Mouse (Mus musculus) MEL (cell line): ENCODE data around the gene Mtnr1a. TPM values are rescaled to one million over a fixed set of nuclear protein-coding genes. Genes with fewer than 3 reads are reported as not detected.
A peak's percentile ranks its signal among the peaks of the same experiment; 100 is the strongest.
"Not testable (repeated sequence)": the region's sequence is repeated elsewhere in the genome, so short reads cannot be mapped to it uniquely, and the experiment has no call there.

Source experiments
- DNase-seq: peaks from one replicate; pipeline ENCODE4 v3.0.0; 2011; ENCODE audit warnings: low read depth, low spot score
- H3K27ac ChIP-seq: 2 replicates; pipeline ENCODE4 v1.5.1; 2012; ENCODE audit warnings: low read depth, mild to moderate bottlenecking, control low read depth, low read length, moderate library complexity; ENCODE audit not compliant: control insufficient read depth
- H3K27me3 ChIP-seq, 2 experiments: fragments of 150-350 bp in 1 of 2; sonication (generic) in 1 of 2; 2 replicates each; pipeline ENCODE4 v1.6.1; 2012; ENCODE audit warnings: low read length in 2 of 2, mild to moderate bottlenecking in 2 of 2, improper control_type of control experiment in 1 of 2, moderate library complexity in 1 of 2; ENCODE audit not compliant: insufficient read depth in 2 of 2, control insufficient read depth in 1 of 2
- H3K36me3 ChIP-seq, 2 experiments: 2 replicates each; pipeline ENCODE4 v1.6.1; 2012 to 2014; ENCODE audit warnings: low read length in 2 of 2, improper control_type of control experiment in 1 of 2, inconsistent platforms in 1 of 2, mild to moderate bottlenecking in 1 of 2; ENCODE audit not compliant: insufficient read depth in 2 of 2, control insufficient read depth in 1 of 2
- H3K4me1 ChIP-seq, 2 experiments: fragments of 150-350 bp in 1 of 2; sonication (generic) in 1 of 2; 2 replicates each; pipeline ENCODE4 v1.6.1; 2012; ENCODE audit warnings: low read length in 2 of 2, improper control_type of control experiment in 1 of 2, mild to moderate bottlenecking in 1 of 2; ENCODE audit not compliant: insufficient read depth in 2 of 2, control insufficient read depth in 1 of 2
- H3K4me3 ChIP-seq, 2 experiments: fragments of 150-350 bp in 1 of 2; sonication (generic) in 1 of 2; 2 replicates each; pipeline ENCODE4 v1.5.1; 2012; ENCODE audit warnings: low read depth in 2 of 2, low read length in 2 of 2, mild to moderate bottlenecking in 2 of 2, moderate library complexity in 2 of 2, control low read depth in 1 of 2, improper control_type of control experiment in 1 of 2; ENCODE audit not compliant: control insufficient read depth in 1 of 2, insufficient read depth in 1 of 2
- H3K79me2 ChIP-seq: 2 replicates; pipeline ENCODE4 v1.6.1; 2012; ENCODE audit warnings: mild to moderate bottlenecking, low read length, moderate library complexity; ENCODE audit not compliant: control insufficient read depth, poor library complexity, insufficient read depth
- H3K9ac ChIP-seq: 2 replicates; pipeline ENCODE4 v1.6.1; 2012; ENCODE audit warnings: low read depth, mild to moderate bottlenecking, control low read depth, low read length, moderate library complexity; ENCODE audit not compliant: control insufficient read depth, poor library complexity, severe bottlenecking
- H3K9me3 ChIP-seq: fragments of 150-350 bp; sonication (generic); replicated peaks from 2 replicates; pipeline ENCODE4 v1.6.1; 2012; ENCODE audit warnings: mild to moderate bottlenecking, low read length, improper control_type of control experiment, moderate library complexity; ENCODE audit not compliant: insufficient read depth
- EP300 ChIP-seq, 2 experiments: IDR thresholded peaks; 2 replicates each; pipeline ENCODE4 v1.6.1; 2011; ENCODE audit warnings: improper control_type of control experiment in 2 of 2, low read length in 2 of 2, low read depth in 1 of 2, mild to moderate bottlenecking in 1 of 2
- MAFK ChIP-seq: IDR thresholded peaks from 2 replicates; pipeline ENCODE4 v1.6.1; 2011; ENCODE audit warnings: low read depth, mild to moderate bottlenecking, low read length, improper control_type of control experiment, borderline replicate concordance
- NELFE ChIP-seq: IDR thresholded peaks from 2 replicates; pipeline ENCODE4 v1.6.1; 2011; ENCODE audit warnings: low read depth, low read length, improper control_type of control experiment
- POLR2AphosphoS2 ChIP-seq: IDR thresholded peaks from 2 replicates; pipeline ENCODE4 v1.6.1; 2011; ENCODE audit warnings: low read length, improper control_type of control experiment
- RCOR1 ChIP-seq: IDR thresholded peaks from 2 replicates; pipeline ENCODE4 v1.6.1; 2012; ENCODE audit warnings: low read depth, mild to moderate bottlenecking, inconsistent platforms, low read length, improper control_type of control experiment
- SIN3A ChIP-seq: IDR thresholded peaks from 2 replicates; pipeline ENCODE4 v1.6.1; 2012; ENCODE audit warnings: low read length, improper control_type of control experiment, inconsistent platforms
- SMC3 ChIP-seq: IDR thresholded peaks from 2 replicates; pipeline ENCODE4 v1.6.1; 2011; ENCODE audit warnings: low read depth, low read length, improper control_type of control experiment
- UBTF ChIP-seq: IDR thresholded peaks from 2 replicates; pipeline ENCODE4 v1.6.1; 2012; ENCODE audit warnings: low read depth, mild to moderate bottlenecking, inconsistent platforms, low read length, improper control_type of control experiment, moderate library complexity, borderline replicate concordance; ENCODE audit not compliant: insufficient read depth
- USF1 ChIP-seq: IDR thresholded peaks from 2 replicates; pipeline ENCODE4 v1.6.1; 2014; ENCODE audit warnings: low read depth, mild to moderate bottlenecking, inconsistent platforms, low read length, improper control_type of control experiment, moderate library complexity
- USF2 ChIP-seq, 2 experiments: IDR thresholded peaks; 2 replicates each; pipeline ENCODE4 v1.6.1; 2011 to 2012; ENCODE audit warnings: improper control_type of control experiment in 2 of 2, low read length in 2 of 2, borderline replicate concordance in 1 of 2, inconsistent platforms in 1 of 2, low read depth in 1 of 2, mild to moderate bottlenecking in 1 of 2; ENCODE audit not compliant: insufficient read depth in 1 of 2
- polyA plus RNA-seq, 2 experiments: library from polyadenylated mRNA; stranded (reverse) in 1 of 2; unstranded in 1 of 2; fragments of >175 nt in 1 of 2; fragments of >200 nt in 1 of 2; gene quantifications; 2 replicates each; pipeline versions ENCODE4 v1.2.1 to v1.2.4; 2012; ENCODE audit warnings: low replicate concordance in 2 of 2, low read depth in 1 of 2; ENCODE audit not compliant: insufficient read length in 2 of 2, insufficient read depth in 1 of 2, missing spikeins in 1 of 2
- total RNA-seq: library from RNA; depleted of rRNA; stranded (reverse); fragments of 300-350 nt; gene quantifications from 2 replicates; pipeline ENCODE4 v1.2.3, GENCODE M21; 2012

The Mtnr1a gene
- total and polyA plus RNA-seq, 3 experiments: 0.28 TPM; not detected in 2

DNA sequence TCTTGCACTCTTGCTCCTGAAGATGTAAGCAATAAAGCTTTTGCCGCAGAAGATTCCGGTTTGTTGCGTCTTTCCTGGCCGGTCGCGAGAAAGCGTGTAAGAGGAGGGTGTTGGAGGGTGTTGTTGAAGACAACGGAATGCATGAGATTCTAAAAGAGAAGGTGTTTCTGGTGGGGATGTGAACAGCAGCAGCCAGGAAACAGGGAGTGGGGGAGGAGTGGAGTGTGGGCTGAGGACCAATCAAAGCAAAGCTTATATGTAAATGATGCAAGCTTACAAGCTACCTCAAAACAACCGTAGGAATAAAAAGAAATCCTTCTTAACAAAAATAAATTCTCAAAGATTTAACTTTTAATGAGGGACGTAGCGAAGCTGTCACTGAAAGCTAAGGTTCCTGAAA lies 6.6 kb upstream of the Mtnr1a start:
- H3K27me3 ChIP-seq: no peaks in the 10 kb centered on the region
- no peak for TF ChIP-seq UBTF
- TF ChIP-seq NELFE: no peak
- TF ChIP-seq EP300 (IDR thresholded peaks at IDR 0.05; ENCODE audit: low read depth in 1 of 2, low read length in 2 of 2): no peak
- TF ChIP-seq MAFK: no peak
- no peak for TF ChIP-seq USF1
- TF ChIP-seq RCOR1: no peak
- TF ChIP-seq, all 39 proteins: peak for 0
- peak overlapping the region; percentile 27 to 63 for H3K4me3 ChIP-seq
- peak; percentile 67 for DNase-seq
- H3K79me2 ChIP-seq: no peaks in the 10 kb centered on the region
- no peaks in the 10 kb centered on the region; a peak in 1 of 4 replicates for H3K4me1 ChIP-seq
- H3K9me3 ChIP-seq: no peaks in the 10 kb centered on the region
- peaks cover 0 to 2% of the 10 kb centered on the region in 2 experiments; a peak in 1 of 4 replicates for H3K36me3 ChIP-seq
- H3K27ac ChIP-seq: peak overlapping the region; percentile 72
- H3K9ac ChIP-seq: peak overlapping the region; percentile 57

DNA sequence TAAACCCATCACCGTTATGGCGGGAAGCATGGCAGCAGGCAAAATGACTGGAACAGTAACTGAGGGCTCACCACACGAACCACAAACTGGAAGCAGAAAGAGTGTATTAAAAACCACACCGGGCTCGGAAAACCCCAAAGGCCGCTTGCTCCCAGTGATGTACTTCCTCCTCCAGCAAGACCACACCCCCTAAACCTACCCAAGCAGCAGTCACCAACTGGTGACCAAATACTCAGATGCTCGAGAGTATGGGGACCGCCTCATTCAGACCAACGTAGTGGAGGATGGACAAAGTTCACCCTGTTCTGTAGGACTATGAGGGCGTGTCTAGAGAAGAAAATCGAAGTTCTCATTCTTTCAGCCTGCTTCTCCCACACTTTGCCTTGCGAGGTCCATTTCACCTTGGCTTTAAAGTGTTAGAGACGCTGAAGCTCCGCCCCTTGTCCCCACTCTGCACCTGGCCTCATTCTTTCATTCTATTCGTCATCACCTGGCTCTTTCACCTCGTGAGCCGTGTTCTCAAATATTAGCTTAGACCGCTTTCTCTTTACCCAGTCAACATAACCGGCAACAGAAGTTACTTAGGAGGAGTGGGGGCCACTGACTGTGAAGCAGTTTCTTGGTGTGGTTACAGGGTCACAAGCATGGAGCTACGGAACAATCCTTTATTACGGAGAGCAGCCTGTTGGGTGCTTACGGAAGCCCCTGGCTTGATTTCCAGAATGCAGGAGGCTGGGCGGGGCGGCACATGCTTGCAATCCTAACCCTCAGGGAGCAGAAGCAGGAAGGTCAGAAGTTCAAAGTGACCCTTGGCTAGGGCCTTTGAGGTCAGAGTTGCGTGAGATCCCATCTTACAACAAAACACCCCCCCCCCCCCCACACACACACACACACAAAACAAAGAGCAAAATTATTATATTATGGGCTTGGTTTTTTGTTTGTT lies 5.7 kb upstream of the Mtnr1a start:
- peak; percentile 23 for DNase-seq
- TF ChIP-seq SMC3 (no peak), SIN3A (0 out of 2 replicates have a peak, but pooled peaks have one; percentile 8), POLR2AphosphoS2 (0 out of 2 replicates have a peak, but pooled peaks have one; percentile 28)
- TF ChIP-seq, all 39 proteins: peak for 2
- Histone ChIP-seq H3K27me3 (no peaks in the 10 kb centered on the region), H3K79me2 (no peaks in the 10 kb centered on the region), H3K9me3 (no peaks in the 10 kb centered on the region), H3K4me3 (no peak overlapping the region), H3K9ac (no peak overlapping the region), H3K36me3 (peaks cover 0 to 2% of the 10 kb centered on the region in 2 experiments; a peak in 1 of 4 replicates), H3K4me1 (no peaks in the 10 kb centered on the region; a peak in 1 of 4 replicates), H3K27ac (no peak overlapping the region)

DNA sequence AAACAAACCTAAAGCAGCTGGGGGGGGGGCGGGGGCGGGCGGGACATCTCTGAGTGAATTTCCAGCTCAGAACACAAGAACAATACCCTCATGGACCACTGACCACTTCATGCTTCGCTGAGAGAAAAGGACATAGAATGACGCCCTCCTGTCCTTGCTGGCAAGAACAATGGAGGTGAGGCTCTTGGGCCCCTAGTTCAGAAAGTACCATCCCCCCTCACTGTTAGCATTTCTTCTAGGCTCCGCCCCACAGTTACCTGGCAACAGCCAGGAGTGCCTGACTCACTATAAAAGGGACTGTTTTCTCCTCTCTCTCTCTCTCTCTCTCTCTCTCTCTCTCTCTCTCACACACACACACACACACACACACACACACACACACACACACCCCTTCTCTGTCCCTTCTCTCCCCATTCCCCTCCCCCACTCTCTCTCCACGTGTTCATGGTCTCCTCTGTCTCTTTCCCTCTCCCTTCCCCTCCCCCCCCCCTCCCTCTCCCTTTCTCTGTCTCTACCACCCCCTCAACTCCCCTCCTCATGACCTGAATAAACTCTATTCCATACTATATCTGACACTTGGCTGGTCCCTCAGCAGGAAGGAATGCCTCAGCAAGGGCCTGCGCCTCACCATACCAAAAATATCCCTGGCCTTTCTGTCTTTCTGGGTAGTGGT lies 4.6 kb upstream of the Mtnr1a start:
- H3K9ac ChIP-seq: no peak overlapping the region
- H3K27me3 ChIP-seq: no peaks in the 10 kb centered on the region
- H3K27ac ChIP-seq: no peak overlapping the region

DNA sequence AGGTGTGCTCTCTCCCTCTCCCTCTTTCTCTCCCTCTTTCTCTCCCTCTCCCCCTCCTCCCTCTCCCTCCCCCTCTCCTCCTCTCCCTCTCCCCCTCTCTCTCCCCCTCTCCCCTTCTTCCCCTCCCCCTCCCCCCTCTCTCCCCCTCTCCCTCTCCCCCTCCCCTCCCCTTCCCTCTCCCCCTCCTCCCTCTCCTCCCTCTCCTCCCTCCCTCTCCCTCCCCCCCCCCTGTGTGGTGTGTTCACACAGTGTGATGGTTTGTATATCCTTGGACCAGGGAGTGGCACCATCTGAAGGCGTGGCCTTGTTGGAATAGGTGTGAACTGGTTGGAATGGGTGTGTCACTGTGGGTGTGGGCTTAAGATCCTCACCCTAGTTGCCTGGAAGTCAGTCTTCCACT lies 3.5 kb upstream of the Mtnr1a start:
- not testable (repeated sequence) for DNase-seq, H3K4me3 ChIP-seq, H3K9me3 ChIP-seq, H3K27ac ChIP-seq, H3K9ac ChIP-seq, H3K79me2 ChIP-seq, H3K4me1 ChIP-seq, H3K27me3 ChIP-seq, H3K36me3 ChIP-seq

More for the DNA sequence above, 4.6 kb upstream of the Mtnr1a start:
- H3K79me2 ChIP-seq: no peaks in the 10 kb centered on the region
- no peak overlapping the region for H3K4me3 ChIP-seq
- H3K9me3 ChIP-seq: no peaks in the 10 kb centered on the region
- H3K4me1 ChIP-seq: no peaks in the 10 kb centered on the region; a peak in 1 of 4 replicates
- peak; percentile 30 for DNase-seq
- TF ChIP-seq POLR2AphosphoS2 (peak; percentile 60), USF2 (IDR thresholded peaks at IDR 0.05; ENCODE audit: borderline replicate concordance in 1 of 2, insufficient read depth in 1 of 2, low read depth in 1 of 2, low read length in 2 of 2) (no peak)
- TF ChIP-seq, all 39 proteins: peak for 1
- peaks cover 0 to 2% of the 10 kb centered on the region in 2 experiments; a peak in 1 of 4 replicates for H3K36me3 ChIP-seq
